Comparison of ENCODE assay signal across 8 mouse cellular contexts in the genomic region with DNA sequence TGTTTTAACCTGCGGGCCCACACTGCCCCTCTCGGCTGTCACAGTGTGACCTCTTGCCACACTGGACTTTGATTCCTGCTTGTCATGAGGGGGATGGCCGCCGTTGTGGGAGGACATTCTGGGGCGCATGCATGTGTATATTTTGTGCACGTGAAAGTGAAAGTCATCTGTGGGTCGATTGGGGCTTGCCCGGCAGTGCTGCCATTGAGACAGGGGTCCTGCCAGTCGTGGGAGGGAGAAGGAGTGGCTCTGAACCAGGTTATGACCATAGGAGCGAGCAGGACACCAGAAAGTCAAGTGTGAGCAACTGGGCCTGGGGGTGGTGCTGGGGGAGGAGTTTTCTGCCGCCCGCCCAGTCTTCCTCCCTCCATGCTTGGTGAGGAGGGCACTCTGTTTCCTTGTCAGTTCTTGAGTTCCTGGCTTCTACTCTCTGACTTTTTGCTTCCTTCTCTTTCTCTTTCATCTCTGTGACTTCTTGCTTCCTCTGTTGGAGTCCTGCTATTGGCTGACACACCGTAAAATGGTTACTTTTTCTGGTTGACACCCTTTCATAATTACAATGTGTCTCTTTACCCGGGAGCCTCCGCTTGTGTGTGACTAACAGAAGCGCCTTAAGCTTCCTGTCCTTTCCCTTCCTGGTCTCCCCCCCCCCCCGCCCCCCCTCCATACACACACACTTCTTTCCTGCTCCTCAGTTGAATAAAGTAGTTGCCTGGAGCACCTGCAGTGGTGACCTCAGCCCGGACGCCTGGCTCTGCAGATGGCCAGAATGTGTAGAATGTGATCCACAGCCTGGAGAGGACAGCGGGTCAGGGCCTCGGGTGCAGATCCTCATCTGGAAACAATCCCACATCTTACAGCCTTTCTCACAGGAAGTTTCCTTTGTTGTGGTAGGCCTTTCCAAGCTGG. TPM values are rescaled to one million over a fixed set of nuclear protein-coding genes. Genes with fewer than 3 reads are reported as not detected.
A peak's percentile ranks its signal among the peaks of the same experiment; 100 is the strongest.
DNase-seq lines count a peak whose midpoint lies in the region; ATAC-seq and TF ChIP-seq lines count a peak whose summit lies in the region.

No protein-coding gene starts in this region.

- H3K9ac ChIP-seq in midbrain, embryonic 14.5 days (replicated peaks; ENCODE audit: low read length) = no peak overlapping the region
- no peak overlapping the region for H3K9ac ChIP-seq in embryonic facial prominence, embryonic 12.5 days
- no peak overlapping the region for H3K9ac ChIP-seq in hindbrain, postnatal 0 days (replicated peaks; ENCODE audit: low read length)
- H3K9ac ChIP-seq in liver, embryonic 12.5 days = peak overlapping the region; percentile 64
- no peak overlapping the region for H3K9ac ChIP-seq in forebrain, embryonic 13.5 days

- no peaks in the 10 kb centered on the region for H3K27me3 ChIP-seq in midbrain, embryonic 10.5 days (ENCODE audit: low read depth, poor library complexity, severe bottlenecking)
- H3K27me3 ChIP-seq in midbrain, embryonic 14.5 days (ENCODE audit: control insufficient read depth, insufficient read depth, low read length) = no peaks in the 10 kb centered on the region
- H3K27me3 ChIP-seq in embryonic facial prominence, embryonic 12.5 days = no peaks in the 10 kb centered on the region
- no peaks in the 10 kb centered on the region for H3K27me3 ChIP-seq in hindbrain, postnatal 0 days (ENCODE audit: insufficient read depth, low read length)
- H3K27me3 ChIP-seq in liver, embryonic 12.5 days (replicated peaks) = no peaks in the 10 kb centered on the region
- H3K27me3 ChIP-seq in forebrain, embryonic 13.5 days = no peaks in the 10 kb centered on the region

- peaks cover 6% of the 10 kb centered on the region; the same call in 1 of the 2 replicates for H3K36me3 ChIP-seq in midbrain, embryonic 10.5 days
- no peaks in the 10 kb centered on the region for H3K36me3 ChIP-seq in midbrain, embryonic 14.5 days (ENCODE audit: control insufficient read depth, insufficient read depth, low read length)
- peaks cover 17% of the 10 kb centered on the region for H3K36me3 ChIP-seq in embryonic facial prominence, embryonic 12.5 days
- no peaks in the 10 kb centered on the region for H3K36me3 ChIP-seq in hindbrain, postnatal 0 days (ENCODE audit: insufficient read depth, low read length)
- H3K36me3 ChIP-seq in liver, embryonic 12.5 days = no peaks in the 10 kb centered on the region; the same call in 1 of the 2 replicates
- no peaks in the 10 kb centered on the region for H3K36me3 ChIP-seq in forebrain, embryonic 13.5 days (ENCODE audit: poor library complexity, severe bottlenecking)

- H3K9me3 ChIP-seq in midbrain, embryonic 10.5 days (replicated peaks) = no peaks in the 10 kb centered on the region
- no peaks in the 10 kb centered on the region for H3K9me3 ChIP-seq in midbrain, embryonic 14.5 days (ENCODE audit: control insufficient read depth, low read length)
- H3K9me3 ChIP-seq in embryonic facial prominence, embryonic 12.5 days = no peaks in the 10 kb centered on the region
- H3K9me3 ChIP-seq in hindbrain, postnatal 0 days (ENCODE audit: low read length) = no peaks in the 10 kb centered on the region
- no peaks in the 10 kb centered on the region for H3K9me3 ChIP-seq in liver, embryonic 12.5 days (replicated peaks)
- H3K9me3 ChIP-seq in forebrain, embryonic 13.5 days (replicated peaks) = no peaks in the 10 kb centered on the region

- H3K4me3 ChIP-seq in midbrain, embryonic 10.5 days = no peak overlapping the region
- no peak overlapping the region for H3K4me3 ChIP-seq in midbrain, embryonic 14.5 days (replicated peaks; ENCODE audit: low read depth, low read length)
- no peak overlapping the region for H3K4me3 ChIP-seq in embryonic facial prominence, embryonic 12.5 days
- no peak overlapping the region for H3K4me3 ChIP-seq in hindbrain, postnatal 0 days (ENCODE audit: low read length)
- H3K4me3 ChIP-seq in liver, embryonic 12.5 days = peak overlapping the region; percentile 51
- no peak overlapping the region for H3K4me3 ChIP-seq in olfactory bulb, adult 2 months (ENCODE audit: insufficient read depth, low read depth, low read length)
- H3K4me3 ChIP-seq in forebrain, embryonic 13.5 days = no peak overlapping the region

- WGBS in midbrain, embryonic 10.5 days = 75% methylated on average over 21 of the region's 21 CpGs
- WGBS in midbrain, embryonic 14.5 days = 84% methylated on average over 20 of the region's 21 CpGs
- WGBS in embryonic facial prominence, embryonic 12.5 days = 39% methylated on average over 20 of the region's 21 CpGs
- WGBS in hindbrain, postnatal 0 days = 66% methylated on average over 20 of the region's 21 CpGs
- WGBS in liver, embryonic 12.5 days (ENCODE audit: insufficient replicate concordance) = 22% methylated on average over 20 of the region's 21 CpGs
- WGBS in olfactory bulb, adult 2 months = 73% methylated on average over 20 of the region's 21 CpGs
- 83% methylated on average over 21 of the region's 21 CpGs for WGBS in forebrain, embryonic 13.5 days

- no peak for ATAC-seq in midbrain, embryonic 14.5 days (ENCODE audit: low FRiP score, low TSS enrichment)
- no peak for ATAC-seq in embryonic facial prominence, embryonic 12.5 days (ENCODE audit: insufficient number of reproducible peaks, insufficient read depth, low FRiP score, low TSS enrichment)
- no peak for ATAC-seq in hindbrain, postnatal 0 days
- ATAC-seq in liver, embryonic 12.5 days = peak; percentile 59
- no peak for ATAC-seq in forebrain, embryonic 13.5 days

- H3K27ac ChIP-seq in midbrain, embryonic 10.5 days (replicated peaks) = peak overlapping the region; percentile 46
- H3K27ac ChIP-seq in midbrain, embryonic 14.5 days (replicated peaks; ENCODE audit: low read depth, low read length) = no peak overlapping the region
- peak overlapping the region; percentile 86 for H3K27ac ChIP-seq in embryonic facial prominence, embryonic 12.5 days
- H3K27ac ChIP-seq in hindbrain, postnatal 0 days = peak overlapping the region; percentile 22; the same call in 1 of the 2 replicates
- H3K27ac ChIP-seq in liver, embryonic 12.5 days = peak overlapping the region; percentile 79
- H3K27ac ChIP-seq in olfactory bulb, adult 2 months (ENCODE audit: insufficient read depth, low read depth, low read length) = peak overlapping the region; percentile 41; the same call in 1 of the 2 replicates
- H3K27ac ChIP-seq in forebrain, embryonic 13.5 days = no peak overlapping the region

- TF ChIP-seq CTCF in hindbrain, postnatal 0 days (IDR thresholded peaks at IDR 0.05; ENCODE audit: low read depth) = no peak
- TF ChIP-seq CTCF in olfactory bulb, adult 2 months (IDR thresholded peaks at IDR 0.05; ENCODE audit: insufficient read depth, low read depth, low read length) = no peak

- DNase-seq in midbrain, embryonic 10.5 days (ENCODE audit: low spot score) = no peak
- DNase-seq in midbrain, embryonic 14.5 days = no peak
- no peak for DNase-seq in hindbrain, postnatal 0 days (ENCODE audit: low spot score)
- no peak for DNase-seq in c-Kit-positive CD71-positive TER-119-positive erythroid progenitor cells, embryonic 14.5 days (ENCODE audit: low spot score)

- no peak overlapping the region for H3K4me2 ChIP-seq in midbrain, embryonic 14.5 days (ENCODE audit: low read length)
- no peak overlapping the region for H3K4me2 ChIP-seq in embryonic facial prominence, embryonic 12.5 days (replicated peaks)
- H3K4me2 ChIP-seq in hindbrain, postnatal 0 days (ENCODE audit: low read depth, low read length) = no peak overlapping the region
- H3K4me2 ChIP-seq in liver, embryonic 12.5 days = peak overlapping the region; percentile 74
- H3K4me2 ChIP-seq in forebrain, embryonic 13.5 days = no peak overlapping the region

- peaks cover 58% of the 10 kb centered on the region for H3K4me1 ChIP-seq in midbrain, embryonic 10.5 days
- H3K4me1 ChIP-seq in midbrain, embryonic 14.5 days (ENCODE audit: control insufficient read depth, insufficient read depth, low read length) = no peaks in the 10 kb centered on the region
- H3K4me1 ChIP-seq in embryonic facial prominence, embryonic 12.5 days = peaks cover 56% of the 10 kb centered on the region
- H3K4me1 ChIP-seq in hindbrain, postnatal 0 days (ENCODE audit: insufficient read depth, low read length) = 0 out of 2 replicates have a peak, but pooled peaks cover 8% of the 10 kb centered on the region
- peaks cover 74% of the 10 kb centered on the region for H3K4me1 ChIP-seq in liver, embryonic 12.5 days
- peaks cover 28% of the 10 kb centered on the region for H3K4me1 ChIP-seq in olfactory bulb, adult 2 months (ENCODE audit: control insufficient read depth, insufficient read depth, low read length)
- H3K4me1 ChIP-seq in forebrain, embryonic 13.5 days = peaks cover 11% of the 10 kb centered on the region

- no peak for TF ChIP-seq POLR2A in olfactory bulb, adult 2 months (IDR thresholded peaks at IDR 0.05; ENCODE audit: insufficient read depth, low read depth, low read length)

RNA-seq across cellular contexts. Expression of a gene that starts 15.3 kb away (rescaled TPM):
- polyA plus RNA-seq in midbrain, embryonic 10.5 days (2016; fragmentation: Nextera tagmentation; extraction: Ambion mirVana) = 27.9 and 28.9 TPM in 2 replicates
- 10.9 and 11.3 TPM in 2 replicates for polyA plus RNA-seq in midbrain, embryonic 14.5 days (2014; fragmentation: Nextera tagmentation; extraction: Ambion mirVana)
- 46.8 and 47.1 TPM in 2 replicates for polyA plus RNA-seq in embryonic facial prominence, embryonic 12.5 days (2016; fragmentation: Nextera tagmentation; extraction: Ambion mirVana)
- total RNA-seq in hindbrain, postnatal 0 days (2014; rRNA removed) = 40.6 and 41.0 TPM in 2 replicates
- 16.8 and 18.0 TPM in 2 replicates for polyA plus RNA-seq in hindbrain, postnatal 0 days (2015; fragmentation: Nextera tagmentation; extraction: Ambion mirVana)
- 17.4 and 20.1 TPM in 2 replicates for polyA plus RNA-seq in liver, embryonic 12.5 days (2016; fragmentation: Nextera tagmentation; extraction: Ambion mirVana)
- not detected in 2 replicates for polyA plus RNA-seq in olfactory bulb, adult 2 months (2012; ENCODE audit: insufficient read depth, insufficient read length, low replicate concordance, missing spikeins)
- 16.8 and 17.7 TPM in 2 replicates for polyA plus RNA-seq in forebrain, embryonic 13.5 days (2015; fragmentation: Nextera tagmentation; extraction: Ambion mirVana)

RNA-seq across cellular contexts. Expression of a gene that starts 37.3 kb away (rescaled TPM):
- 15.2 and 17.0 TPM in 2 replicates for polyA plus RNA-seq in midbrain, embryonic 10.5 days (2016; fragmentation: Nextera tagmentation; extraction: Ambion mirVana)
- polyA plus RNA-seq in midbrain, embryonic 14.5 days (2014; fragmentation: Nextera tagmentation; extraction: Ambion mirVana) = 23.8 and 25.9 TPM in 2 replicates
- 23.2 and 25.9 TPM in 2 replicates for polyA plus RNA-seq in embryonic facial prominence, embryonic 12.5 days (2016; fragmentation: Nextera tagmentation; extraction: Ambion mirVana)
- total RNA-seq in hindbrain, postnatal 0 days (2014; rRNA removed) = 25.8 and 33.7 TPM in 2 replicates
- 20.2 and 21.8 TPM in 2 replicates for polyA plus RNA-seq in hindbrain, postnatal 0 days (2015; fragmentation: Nextera tagmentation; extraction: Ambion mirVana)
- 6.3 and 7.5 TPM in 2 replicates for polyA plus RNA-seq in liver, embryonic 12.5 days (2016; fragmentation: Nextera tagmentation; extraction: Ambion mirVana)
- polyA plus RNA-seq in olfactory bulb, adult 2 months (2012; ENCODE audit: insufficient read depth, insufficient read length, low replicate concordance, missing spikeins) = not detected in 2 replicates
- polyA plus RNA-seq in forebrain, embryonic 13.5 days (2015; fragmentation: Nextera tagmentation; extraction: Ambion mirVana) = 24.7 TPM in 2 replicates

RNA-seq across cellular contexts. Expression of a gene that starts 37.5 kb away (rescaled TPM):
- 1,126 and 1,338 TPM in 2 replicates for polyA plus RNA-seq in midbrain, embryonic 10.5 days (2016; fragmentation: Nextera tagmentation; extraction: Ambion mirVana)
- polyA plus RNA-seq in midbrain, embryonic 14.5 days (2014; fragmentation: Nextera tagmentation; extraction: Ambion mirVana) = 1,038 and 1,071 TPM in 2 replicates
- polyA plus RNA-seq in embryonic facial prominence, embryonic 12.5 days (2016; fragmentation: Nextera tagmentation; extraction: Ambion mirVana) = 1,232 and 1,233 TPM in 2 replicates
- total RNA-seq in hindbrain, postnatal 0 days (2014; rRNA removed) = 1,557 and 1,861 TPM in 2 replicates
- polyA plus RNA-seq in hindbrain, postnatal 0 days (2015; fragmentation: Nextera tagmentation; extraction: Ambion mirVana) = 786 and 796 TPM in 2 replicates
- 1,698 and 1,725 TPM in 2 replicates for polyA plus RNA-seq in liver, embryonic 12.5 days (2016; fragmentation: Nextera tagmentation; extraction: Ambion mirVana)
- polyA plus RNA-seq in olfactory bulb, adult 2 months (2012; ENCODE audit: insufficient read depth, insufficient read length, low replicate concordance, missing spikeins) = 613 and 1,282 TPM in 2 replicates
- 1,081 and 1,088 TPM in 2 replicates for polyA plus RNA-seq in forebrain, embryonic 13.5 days (2015; fragmentation: Nextera tagmentation; extraction: Ambion mirVana)

RNA-seq across cellular contexts. Expression of a gene that starts 43.2 kb away (rescaled TPM):
- 52.5 and 61.2 TPM in 2 replicates for polyA plus RNA-seq in midbrain, embryonic 10.5 days (2016; fragmentation: Nextera tagmentation; extraction: Ambion mirVana)
- polyA plus RNA-seq in midbrain, embryonic 14.5 days (2014; fragmentation: Nextera tagmentation; extraction: Ambion mirVana) = 40.5 and 51.2 TPM in 2 replicates
- 56.1 and 57.9 TPM in 2 replicates for polyA plus RNA-seq in embryonic facial prominence, embryonic 12.5 days (2016; fragmentation: Nextera tagmentation; extraction: Ambion mirVana)
- total RNA-seq in hindbrain, postnatal 0 days (2014; rRNA removed) = 73.4 and 81.7 TPM in 2 replicates
- 22.8 and 24.3 TPM in 2 replicates for polyA plus RNA-seq in hindbrain, postnatal 0 days (2015; fragmentation: Nextera tagmentation; extraction: Ambion mirVana)
- 36.7 and 38.0 TPM in 2 replicates for polyA plus RNA-seq in liver, embryonic 12.5 days (2016; fragmentation: Nextera tagmentation; extraction: Ambion mirVana)
- polyA plus RNA-seq in olfactory bulb, adult 2 months (2012; ENCODE audit: insufficient read depth, insufficient read length, low replicate concordance, missing spikeins) = not detected in 2 replicates
- 41.7 and 46.1 TPM in 2 replicates for polyA plus RNA-seq in forebrain, embryonic 13.5 days (2015; fragmentation: Nextera tagmentation; extraction: Ambion mirVana)

RNA-seq across cellular contexts. Expression of a gene that starts 55.7 kb away (rescaled TPM):
- 0.41 and 0.62 TPM in 2 replicates for polyA plus RNA-seq in midbrain, embryonic 10.5 days (2016; fragmentation: Nextera tagmentation; extraction: Ambion mirVana)
- not detected in 2 replicates for polyA plus RNA-seq in midbrain, embryonic 14.5 days (2014; fragmentation: Nextera tagmentation; extraction: Ambion mirVana)
- not detected in 2 replicates for polyA plus RNA-seq in embryonic facial prominence, embryonic 12.5 days (2016; fragmentation: Nextera tagmentation; extraction: Ambion mirVana)
- total RNA-seq in hindbrain, postnatal 0 days (2014; rRNA removed) = not detected in 2 replicates
- polyA plus RNA-seq in hindbrain, postnatal 0 days (2015; fragmentation: Nextera tagmentation; extraction: Ambion mirVana) = not detected in 2 replicates
- polyA plus RNA-seq in liver, embryonic 12.5 days (2016; fragmentation: Nextera tagmentation; extraction: Ambion mirVana) = 0.42 and 0.69 TPM in 2 replicates
- polyA plus RNA-seq in olfactory bulb, adult 2 months (2012; ENCODE audit: insufficient read depth, insufficient read length, low replicate concordance, missing spikeins) = not detected in 2 replicates
- polyA plus RNA-seq in forebrain, embryonic 13.5 days (2015; fragmentation: Nextera tagmentation; extraction: Ambion mirVana) = not detected in 2 replicates

Comparison
In these comparisons a context has a peak if more than half of its experiments do, and no peak if none do; other contexts are left out.
1. H3K27ac ChIP-seq: peak in midbrain, embryonic 10.5 days (single experiment), embryonic facial prominence, embryonic 12.5 days (single experiment), hindbrain, postnatal 0 days (single experiment), liver, embryonic 12.5 days (single experiment) and olfactory bulb, adult 2 months (single experiment); none in midbrain, embryonic 14.5 days (single experiment) and forebrain, embryonic 13.5 days (single experiment).